Mouse (Mus musculus): ENCODE measurements around the gene Rps21.

Gene Rps21

GRCm38 (mm10) chr2:180276851-180277259 is 19.7 kb downstream of the Rps21 start:
- POLR2A ChIA-PET: interaction anchor here in 3 of 4 experiments (0.8 to 10.3 kb wide), 25 partner anchors 12 to 305 kb away, joined by 3 to 268 read pairs (median 7); partner anchors contain the start of genes Rps21 (in 3 of the 3), Gata5 (in 1 of the 3), Lama5 (in 1 of the 3) and Osbpl2 (in 1 of the 3)
- CTCF ChIA-PET: interaction anchor here in 3 of 4 experiments (0.6 to 3.9 kb wide), 14 partner anchors 10 to 735 kb away, joined by 3 to 110 read pairs (median 8); partner anchors contain the start of genes Rbbp8nl (in 2 of the 3) and Gata5 (in 1 of the 3)

- POLR2A ChIA-PET: interaction anchor here in 3 of 4 experiments (0.7 to 10.3 kb wide), 17 partner anchors 10 to 428 kb away, joined by 3 to 268 read pairs (median 4); partner anchors contain the start of genes Rps21 (in 2 of the 3), Lama5 (in 1 of the 3), Rbbp8nl (in 1 of the 3) and Slco4a1 (in 1 of the 3)
- CTCF ChIA-PET: interaction anchor here in 2 of 4 experiments (0.8 to 3.9 kb wide), 5 partner anchors 69 to 428 kb away, joined by 3 to 110 read pairs (median 5); no protein-coding TSS in a partner anchor
Observed at GRCm38 (mm10) chr2:180277773-180278320, 20.7 kb downstream of the Rps21 start.

GRCm38 (mm10) chr2:180279321-180279720 is 22.1 kb downstream of the Rps21 start:
- ChIA-PET POLR2A (interaction anchor here in 3 of 4 experiments (0.6 to 2.8 kb wide), 7 partner anchors 9 to 61 kb away, joined by 3 to 20 read pairs (median 4); partner anchors contain the start of genes Rbbp8nl (in 2 of the 3) and Rps21 (in 2 of the 3)), CTCF (interaction anchor here in 3 of 4 experiments (0.6 to 1.2 kb wide), 6 partner anchors 33 to 288 kb away, joined by 3 to 6 read pairs (median 4); no protein-coding TSS in a partner anchor)

GRCm38 (mm10) chr2:180288966-180289365 is 31.8 kb downstream of the Rps21 start:
- CTCF ChIA-PET: interaction anchor here in 3 of 4 experiments (0.6 to 4.4 kb wide), 5 partner anchors 13 to 664 kb away, joined by 3 to 30 read pairs (median 3); partner anchors contain the start of gene Mtg2 (in 1 of the 3)
- POLR2A ChIA-PET: interaction anchor here in 3 of 4 experiments (0.5 to 4.9 kb wide), 13 partner anchors 9 to 530 kb away, joined by 3 to 43 read pairs (median 6); partner anchors contain the start of genes Rps21 (in 2 of the 3) and Cables2 (in 1 of the 3)

GRCm38 (mm10) chr2:180289440-180290108 is 32.4 kb downstream of the Rps21 start, which contains the start of gene Rbbp8nl:
Gene Rbbp8nl, minus strand, starts transcription at chr2:180289879.
- POLR2A ChIA-PET: interaction anchor here in 3 of 4 experiments (0.5 to 4.9 kb wide), 15 partner anchors 8 to 846 kb away, joined by 3 to 43 read pairs (median 5); partner anchors contain the start of genes Rps21 (in 2 of the 3), Cables2 (in 1 of the 3) and Kcnq2 (in 1 of the 3)

GRCm38 (mm10) chr2:180290503-180290902 is 33.3 kb downstream of the Rps21 start:
- CTCF ChIA-PET: interaction anchor here (1.8 to 4.4 kb wide), 4 partner anchors 14 to 15 kb away, joined by 5 to 30 read pairs (median 10); no protein-coding TSS in a partner anchor
- POLR2A ChIA-PET: interaction anchor here in 3 of 4 experiments (0.6 to 4.9 kb wide), 9 partner anchors 9 to 845 kb away, joined by 3 to 43 read pairs (median 11); partner anchors contain the start of genes Rps21 (in 2 of the 3), Cables2 (in 1 of the 3), Kcnq2 (in 1 of the 3) and Slco4a1 (in 1 of the 3)

More at GRCm38 (mm10) chr2:180289440-180290108, 32.4 kb downstream of the Rps21 start, which contains the start of gene Rbbp8nl:
- CTCF ChIA-PET: interaction anchor here in 3 of 4 experiments (1.5 to 4.4 kb wide), 4 partner anchors 14 to 219 kb away, joined by 3 to 30 read pairs (median 10); partner anchors contain the start of gene Mtg2 (in 1 of the 3)

GRCm38 (mm10) chr2:180291566-180291965 is 34.4 kb downstream of the Rps21 start:
- ChIA-PET CTCF (interaction anchor here (0.7 to 4.4 kb wide), 4 partner anchors 15 to 22 kb away, joined by 3 to 30 read pairs (median 4); no protein-coding TSS in a partner anchor), POLR2A (interaction anchor here in 3 of 4 experiments (0.8 to 4.8 kb wide), 9 partner anchors 10 to 165 kb away, joined by 3 to 23 read pairs (median 5); partner anchors contain the start of genes Rps21 (in 2 of the 3) and Slco4a1 (in 1 of the 3))

GRCm38 (mm10) chr2:180292026-180292425 is 34.8 kb downstream of the Rps21 start:
- CTCF ChIA-PET: interaction anchor here in 3 of 4 experiments (1.4 to 4.4 kb wide), 3 partner anchors 16 kb away, joined by 4 to 30 read pairs (median 5); no protein-coding TSS in a partner anchor
- POLR2A ChIA-PET: interaction anchor here in 3 of 4 experiments (0.7 to 4.8 kb wide), 9 partner anchors 9 to 1195 kb away, joined by 3 to 23 read pairs (median 3); partner anchors contain the start of genes Rps21 (in 1 of the 3) and Slco4a1 (in 1 of the 3)

- ChIA-PET CTCF (interaction anchor here in 3 of 4 experiments (0.7 to 1.0 kb wide), 4 partner anchors 12 to 39 kb away, joined by 3 to 9 read pairs (median 6); no protein-coding TSS in a partner anchor), POLR2A (interaction anchor here in 3 of 4 experiments (0.8 to 2.8 kb wide), 16 partner anchors 10 to 193 kb away, joined by 3 to 22 read pairs (median 4); partner anchors contain the start of genes Rps21 (in 1 of the 3) and Slco4a1 (in 1 of the 3))
Observed at GRCm38 (mm10) chr2:180292906-180293305, 35.7 kb downstream of the Rps21 start.

- ChIA-PET CTCF (interaction anchor here in 2 of 4 experiments (1.3 to 3.2 kb wide), 2 partner anchors 24 kb away, joined by 3 to 12 read pairs; no protein-coding TSS in a partner anchor), POLR2A (interaction anchor here in 3 of 4 experiments (0.5 to 1.3 kb wide), 6 partner anchors 23 to 180 kb away, joined by 3 to 6 read pairs (median 4); no protein-coding TSS in a partner anchor)
Observed at GRCm38 (mm10) chr2:180300252-180300651, 43.1 kb downstream of the Rps21 start.

- ChIA-PET POLR2A (interaction anchor here in 3 of 4 experiments (0.5 to 1.6 kb wide), 9 partner anchors 9 to 181 kb away, joined by 3 to 6 read pairs (median 4); no protein-coding TSS in a partner anchor), CTCF (interaction anchor here in 2 of 4 experiments (1.3 to 3.2 kb wide), 2 partner anchors 25 kb away, joined by 3 to 12 read pairs; no protein-coding TSS in a partner anchor)
Observed at GRCm38 (mm10) chr2:180300771-180301170, 43.6 kb downstream of the Rps21 start.

- ChIA-PET POLR2A (interaction anchor here in 2 of 4 experiments (1.4 to 1.6 kb wide), 2 partner anchors 26 kb away, joined by 4 read pairs; no protein-coding TSS in a partner anchor), CTCF (interaction anchor here in 2 of 4 experiments (0.5 to 3.2 kb wide), 4 partner anchors 11 to 51 kb away, joined by 3 to 12 read pairs (median 4); no protein-coding TSS in a partner anchor)
Observed at GRCm38 (mm10) chr2:180302201-180302600, 45.0 kb downstream of the Rps21 start.

GRCm38 (mm10) chr2:180303468-180303867 is 46.3 kb downstream of the Rps21 start:
- CTCF ChIA-PET: interaction anchor here in 2 of 4 experiments (1.1 to 3.5 kb wide), 4 partner anchors 28 to 169 kb away, joined by 3 to 10 read pairs (median 6); no protein-coding TSS in a partner anchor

GRCm38 (mm10) chr2:180304554-180304953 is 47.4 kb downstream of the Rps21 start:
- POLR2A ChIA-PET: interaction anchor here in 2 of 4 experiments (1.0 to 1.5 kb wide), 6 partner anchors 11 to 398 kb away, joined by 3 to 6 read pairs (median 4); no protein-coding TSS in a partner anchor
- CTCF ChIA-PET: interaction anchor here in 3 of 4 experiments (0.5 to 3.5 kb wide), 9 partner anchors 29 to 1149 kb away, joined by 3 to 14 read pairs (median 4); no protein-coding TSS in a partner anchor

More at GRCm38 (mm10) chr2:180303468-180303867, 46.3 kb downstream of the Rps21 start:
- POLR2A ChIA-PET: interaction anchor here in 2 of 4 experiments (0.6 to 1.1 kb wide), 2 partner anchors 28 to 68 kb away, joined by 3 to 5 read pairs; no protein-coding TSS in a partner anchor

- ChIA-PET CTCF (interaction anchor here in 3 of 4 experiments (1.1 to 3.5 kb wide), 4 partner anchors 30 to 167 kb away, joined by 3 to 14 read pairs (median 8); no protein-coding TSS in a partner anchor), POLR2A (interaction anchor here in 2 of 4 experiments (0.9 to 1.5 kb wide), 3 partner anchors 12 to 138 kb away, joined by 3 to 4 read pairs (median 3); no protein-coding TSS in a partner anchor)
Observed at GRCm38 (mm10) chr2:180305490-180305889, 48.3 kb downstream of the Rps21 start.

GRCm38 (mm10) chr2:180306009-180306408 is 48.8 kb downstream of the Rps21 start:
- POLR2A ChIA-PET: interaction anchor here in 1 of 4 experiments (0.9 kb wide), 1 partner anchor 12 kb away, joined by 3 read pairs; no protein-coding TSS in a partner anchor
- CTCF ChIA-PET: interaction anchor here in 2 of 4 experiments (2.9 to 3.5 kb wide), 2 partner anchors 30 kb away, joined by 10 to 14 read pairs; no protein-coding TSS in a partner anchor
